Mouse (Mus musculus) liver, embryonic 14.5 days (tissue): Measurements from ENCODE around the gene BC107364.
"Not testable (repeated sequence)": the region's sequence is repeated elsewhere in the genome, so short reads cannot be mapped to it uniquely, and the experiment has no call there.

Experiments used
- CTCF ChIP-seq: IDR thresholded peaks from 2 replicates; pipeline ENCODE4 v1.5.1; 2016; ENCODE audit warnings: antibody characterized with exemption, low read depth, control low read depth
- EP300 ChIP-seq: IDR thresholded peaks from 2 replicates; pipeline ENCODE4 v1.6.1; 2016; ENCODE audit warnings: antibody characterized with exemption, low read depth

DNA sequence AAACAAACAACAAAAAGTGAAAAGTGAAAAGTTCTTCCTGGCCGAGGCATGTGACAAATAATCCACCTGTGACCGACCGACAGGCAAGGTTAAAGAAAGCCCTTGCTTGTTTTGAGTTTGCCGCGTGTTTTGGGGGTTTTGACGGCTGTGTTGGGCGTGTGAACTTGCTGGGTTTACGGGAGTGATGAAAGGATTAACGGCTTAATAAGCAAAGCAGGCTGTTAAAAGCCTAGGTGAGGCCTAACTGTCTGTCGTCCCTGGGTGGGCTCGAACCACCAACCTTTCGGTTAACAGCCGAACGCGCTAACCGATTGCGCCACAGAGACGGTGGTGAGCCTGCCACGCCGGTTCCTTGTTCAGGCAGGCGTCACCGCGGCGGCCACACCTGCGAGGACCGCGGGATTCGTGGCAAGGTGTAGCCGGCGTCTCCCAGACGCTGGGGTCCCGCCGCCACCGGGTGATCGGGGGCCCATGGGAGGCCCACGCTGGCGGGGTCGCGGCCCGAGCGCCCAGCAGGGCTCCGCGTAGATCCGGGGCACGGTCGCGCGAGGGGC is 6.9 kb upstream of the BC107364 start:
- TF ChIP-seq CTCF, EP300: not testable (repeated sequence)
